Comparison of ENCODE assay signal across 22 mouse cellular contexts in genomic region chr13:51499769-51500168, GRCm38 (mm10).
DNase-seq lines count a peak whose midpoint lies in the region; ATAC-seq and TF ChIP-seq lines count a peak whose summit lies in the region.
"Had no signal": no experiment of that assay in that cellular context is flagged by ENCODE, and none has a peak within 500 bp of the region (broad histone marks: within the 10 kb centered on the region; RNA-seq: fewer than 3 reads in every experiment).

No protein-coding gene starts in this region.

- no peak for TF ChIP-seq CTCF in forebrain, postnatal 0 days (IDR thresholded peaks at IDR 0.05; ENCODE audit: low read depth)

- no peak overlapping the region for H3K9ac ChIP-seq in forebrain, postnatal 0 days
- no peak overlapping the region for H3K9ac ChIP-seq in forebrain, embryonic 16.5 days (replicated peaks; ENCODE audit: low read depth, low read length)
- H3K9ac ChIP-seq: embryonic facial prominence, embryonic 12.5 days; embryonic facial prominence, embryonic 15.5 days; hindbrain, embryonic 12.5 days; hindbrain, embryonic 15.5 days had no signal

- H3K27ac ChIP-seq in forebrain, postnatal 0 days (ENCODE audit: low read depth, low read length): no peak overlapping the region
- H3K27ac ChIP-seq in forebrain, embryonic 16.5 days (ENCODE audit: low read length): no peak overlapping the region
- H3K27ac ChIP-seq: embryonic facial prominence, embryonic 12.5 days; embryonic facial prominence, embryonic 15.5 days; heart, adult 2 months; hindbrain, embryonic 12.5 days; hindbrain, embryonic 15.5 days had no signal

- no peaks in the 10 kb centered on the region for H3K9me3 ChIP-seq in forebrain, postnatal 0 days (ENCODE audit: low read length)
- no peaks in the 10 kb centered on the region for H3K9me3 ChIP-seq in forebrain, embryonic 16.5 days (ENCODE audit: control insufficient read depth, low read length)
- H3K9me3 ChIP-seq: embryonic facial prominence, embryonic 12.5 days; embryonic facial prominence, embryonic 15.5 days; hindbrain, embryonic 12.5 days; hindbrain, embryonic 15.5 days had no signal

- H3K4me1 ChIP-seq in forebrain, postnatal 0 days (ENCODE audit: insufficient read depth): no peaks in the 10 kb centered on the region
- H3K4me1 ChIP-seq in forebrain, embryonic 16.5 days (replicated peaks; ENCODE audit: control insufficient read depth, insufficient read depth, low read length): no peaks in the 10 kb centered on the region
- H3K4me1 ChIP-seq: embryonic facial prominence, embryonic 12.5 days; embryonic facial prominence, embryonic 15.5 days; hindbrain, embryonic 12.5 days; hindbrain, embryonic 15.5 days had no signal

- H3K36me3 ChIP-seq in forebrain, postnatal 0 days (ENCODE audit: insufficient read depth): no peaks in the 10 kb centered on the region
- H3K36me3 ChIP-seq in forebrain, embryonic 16.5 days (ENCODE audit: control insufficient read depth, insufficient read depth): no peaks in the 10 kb centered on the region
- H3K36me3 ChIP-seq: embryonic facial prominence, embryonic 12.5 days; embryonic facial prominence, embryonic 15.5 days; G1E; hindbrain, embryonic 12.5 days; hindbrain, embryonic 15.5 days had no signal

- H3K4me2 ChIP-seq in forebrain, postnatal 0 days (ENCODE audit: low read depth): no peak overlapping the region
- no peak overlapping the region for H3K4me2 ChIP-seq in forebrain, embryonic 16.5 days (ENCODE audit: low read length)
- H3K4me2 ChIP-seq: embryonic facial prominence, embryonic 12.5 days; embryonic facial prominence, embryonic 15.5 days; heart, embryonic 11.5 days; hindbrain, embryonic 12.5 days; hindbrain, embryonic 15.5 days had no signal

- H3K4me3 ChIP-seq in forebrain, postnatal 0 days (ENCODE audit: low read depth, low read length): no peak overlapping the region
- H3K4me3 ChIP-seq in forebrain, embryonic 16.5 days (replicated peaks; ENCODE audit: low read length): no peak overlapping the region
- H3K4me3 ChIP-seq: embryonic facial prominence, embryonic 12.5 days; embryonic facial prominence, embryonic 15.5 days; heart, adult 2 months; hindbrain, embryonic 12.5 days; hindbrain, embryonic 15.5 days had no signal

- peak; percentile 58 for ATAC-seq in forebrain, postnatal 0 days
- ATAC-seq in forebrain, embryonic 16.5 days: no peak
- ATAC-seq: forebrain, embryonic 14.5 days; intestine, postnatal 0 days; Patski had no signal

- DNase-seq in cerebellum, adult 9-11 months: peak; percentile 10
- no peak for DNase-seq in cerebellum, adult 8-10 months
- DNase-seq in forebrain, postnatal 0 days: peak; percentile 19
- DNase-seq in layer of hippocampus, adult 9-11 months: peak; percentile 18
- no peak for DNase-seq in layer of hippocampus, postnatal 10 days (ENCODE audit: low spot score in 2 of 2)
- peak; percentile 83 for DNase-seq in brain, adult 2 months (ENCODE audit: low read depth, low spot score)
- DNase-seq: adrenal gland, postnatal 10 days; B cell, adult 2 months; gastrocnemius, postnatal 25 days; heart, adult 2 months; kidney, adult 2 months had no signal

- WGBS in forebrain, postnatal 0 days: 52% methylated on average over 1 of the region's 1 CpGs
- WGBS in forebrain, embryonic 16.5 days: 67% methylated on average over 1 of the region's 1 CpGs

- H3K27me3 ChIP-seq in forebrain, postnatal 0 days (ENCODE audit: insufficient read depth, low read length): no peaks in the 10 kb centered on the region
- H3K27me3 ChIP-seq in forebrain, embryonic 16.5 days (replicated peaks; ENCODE audit: control insufficient read depth, insufficient read depth, low read length): no peaks in the 10 kb centered on the region
- H3K27me3 ChIP-seq: CH12.LX; embryonic facial prominence, embryonic 12.5 days; embryonic facial prominence, embryonic 15.5 days; hindbrain, embryonic 12.5 days; hindbrain, embryonic 15.5 days had no signal

Comparison
In these comparisons a context has a peak if more than half of its experiments do, and no peak if none do; other contexts are left out.
1. DNase-seq: peak in cerebellum, adult 9-11 months (single experiment), forebrain, postnatal 0 days (single experiment), layer of hippocampus, adult 9-11 months (single experiment) and brain, adult 2 months (single experiment); none in cerebellum, adult 8-10 months (single experiment) and layer of hippocampus, postnatal 10 days (0 of 2).